Mouse (Mus musculus): ENCODE measurements at regions not wholly inside any gene's neighbourhood (a gene's known extent, or its start where the extent isn't known, plus 50 kb on each side); places are given as distances from the start of the nearest gene placed in this dataset.

GRCm38 (mm10) chr13:6029461-6029860 is 168.2 kb downstream of the Klf6 start:
- no peaks in the 10 kb centered on the region for H3K9me3 ChIP-seq (replicated peaks; ENCODE audit: insufficient read depth, low read length)
- no peaks in the 10 kb centered on the region for H3K79me2 ChIP-seq (ENCODE audit: control insufficient read depth, insufficient read depth, low read length, poor library complexity)
- no peaks in the 10 kb centered on the region for H3K27me3 ChIP-seq (ENCODE audit: control insufficient read depth in 1 of 2, insufficient read depth in 2 of 2, low read length in 2 of 2)
- no peak overlapping the region for H3K27ac ChIP-seq (ENCODE audit: control insufficient read depth, low read depth, low read length)
- no peak for DNase-seq (ENCODE audit: low read depth, low spot score)
- H3K4me1 ChIP-seq (ENCODE audit: control insufficient read depth in 1 of 2, insufficient read depth in 2 of 2, low read length in 2 of 2): no peaks in the 10 kb centered on the region
- no peak overlapping the region for H3K4me3 ChIP-seq (ENCODE audit: control insufficient read depth in 1 of 2, insufficient read depth in 1 of 2, low read depth in 2 of 2, low read length in 2 of 2)
- H3K9ac ChIP-seq (ENCODE audit: control insufficient read depth, low read depth, low read length, poor library complexity, severe bottlenecking): no peak overlapping the region
- TF ChIP-seq BHLHE40 (IDR thresholded peaks at IDR 0.05; ENCODE audit: borderline replicate concordance, low read depth, low read length) (no peak), ZKSCAN1 (IDR thresholded peaks at IDR 0.05; ENCODE audit: low read depth, low read length) (no peak), EP300 (IDR thresholded peaks at IDR 0.05; ENCODE audit: low read depth in 1 of 2, low read length in 2 of 2) (no peak), MAFK (IDR thresholded peaks at IDR 0.05; ENCODE audit: borderline replicate concordance, low read depth, low read length) (no peak), MYB (IDR thresholded peaks at IDR 0.05; ENCODE audit: low read depth, low read length) (no peak), JUND (IDR thresholded peaks at IDR 0.05; ENCODE audit: low read depth, low read length) (no peak), E2F4 (IDR thresholded peaks at IDR 0.05; ENCODE audit: borderline replicate concordance, low read depth, low read length) (no peak), RAD21 (IDR thresholded peaks at IDR 0.05; ENCODE audit: low read depth, low read length) (no peak), SMC3 (IDR thresholded peaks at IDR 0.05; ENCODE audit: low read depth, low read length) (no peak), ELF1 (IDR thresholded peaks at IDR 0.05; ENCODE audit: low read depth, low read length) (no peak), TAL1 (IDR thresholded peaks at IDR 0.05; ENCODE audit: low read length) (no peak)
- no peaks in the 10 kb centered on the region for H3K36me3 ChIP-seq (ENCODE audit: control insufficient read depth in 1 of 2, insufficient read depth in 2 of 2, low read length in 2 of 2)

GRCm38 (mm10) chr13:6030128-6030527 is 168.8 kb downstream of the Klf6 start:
- Histone ChIP-seq H3K27me3 (ENCODE audit: control insufficient read depth in 1 of 2, insufficient read depth in 2 of 2, low read length in 2 of 2) (no peaks in the 10 kb centered on the region), H3K4me1 (ENCODE audit: control insufficient read depth in 1 of 2, insufficient read depth in 2 of 2, low read length in 2 of 2) (no peaks in the 10 kb centered on the region), H3K4me3 (ENCODE audit: control insufficient read depth in 1 of 2, insufficient read depth in 1 of 2, low read depth in 2 of 2, low read length in 2 of 2) (no peak overlapping the region), H3K79me2 (ENCODE audit: control insufficient read depth, insufficient read depth, low read length, poor library complexity) (no peaks in the 10 kb centered on the region), H3K36me3 (ENCODE audit: control insufficient read depth in 1 of 2, insufficient read depth in 2 of 2, low read length in 2 of 2) (no peaks in the 10 kb centered on the region), H3K9me3 (replicated peaks; ENCODE audit: insufficient read depth, low read length) (no peaks in the 10 kb centered on the region), H3K9ac (ENCODE audit: control insufficient read depth, low read depth, low read length, poor library complexity, severe bottlenecking) (no peak overlapping the region), H3K27ac (ENCODE audit: control insufficient read depth, low read depth, low read length) (no peak overlapping the region)
- no peak for DNase-seq (ENCODE audit: low read depth, low spot score)
- no peak for TF ChIP-seq GABPA (IDR thresholded peaks at IDR 0.05; ENCODE audit: low read depth, low read length)
- no peak for TF ChIP-seq MAZ (IDR thresholded peaks at IDR 0.05; ENCODE audit: low read depth, low read length)
- no peak for TF ChIP-seq RAD21 (IDR thresholded peaks at IDR 0.05; ENCODE audit: low read depth, low read length)
- no peak for TF ChIP-seq BHLHE40 (IDR thresholded peaks at IDR 0.05; ENCODE audit: borderline replicate concordance, low read depth, low read length)
- TF ChIP-seq ZNF384 (IDR thresholded peaks at IDR 0.05; ENCODE audit: low read depth, low read length): no peak
- no peak for TF ChIP-seq GATA1 (IDR thresholded peaks at IDR 0.05; ENCODE audit: low read depth, low read length)
- no peak for TF ChIP-seq ZKSCAN1 (IDR thresholded peaks at IDR 0.05; ENCODE audit: low read depth, low read length)
- TF ChIP-seq MAFK (IDR thresholded peaks at IDR 0.05; ENCODE audit: borderline replicate concordance, low read depth, low read length): no peak
- no peak for TF ChIP-seq EP300 (IDR thresholded peaks at IDR 0.05; ENCODE audit: low read depth in 1 of 2, low read length in 2 of 2)
- no peak for TF ChIP-seq POLR2A (IDR thresholded peaks at IDR 0.05; ENCODE audit: control insufficient read depth in 1 of 2, insufficient read depth in 1 of 2, low read depth in 1 of 2, low read length in 2 of 2, poor library complexity in 1 of 2)
- TF ChIP-seq NRF1 (IDR thresholded peaks at IDR 0.05; ENCODE audit: insufficient read depth, low read depth, low read length, poor library complexity, severe bottlenecking): no peak
- no peak for TF ChIP-seq ETS1 (IDR thresholded peaks at IDR 0.05; ENCODE audit: low read depth, low read length)
- TF ChIP-seq NELFE (IDR thresholded peaks at IDR 0.05; ENCODE audit: low read depth, low read length): no peak
- no peak for TF ChIP-seq CHD1 (IDR thresholded peaks at IDR 0.05; ENCODE audit: low read depth, low read length)
- TF ChIP-seq JUND (IDR thresholded peaks at IDR 0.05; ENCODE audit: low read depth, low read length): no peak
- no peak for TF ChIP-seq KAT2A (conservative IDR thresholded peaks at IDR 0.05; ENCODE audit: low read depth, low read length)
- no peak for TF ChIP-seq RCOR1 (IDR thresholded peaks at IDR 0.05; ENCODE audit: low read depth, low read length)
